Mouse (Mus musculus): ENCODE results near the gene Tigar.

DNA sequence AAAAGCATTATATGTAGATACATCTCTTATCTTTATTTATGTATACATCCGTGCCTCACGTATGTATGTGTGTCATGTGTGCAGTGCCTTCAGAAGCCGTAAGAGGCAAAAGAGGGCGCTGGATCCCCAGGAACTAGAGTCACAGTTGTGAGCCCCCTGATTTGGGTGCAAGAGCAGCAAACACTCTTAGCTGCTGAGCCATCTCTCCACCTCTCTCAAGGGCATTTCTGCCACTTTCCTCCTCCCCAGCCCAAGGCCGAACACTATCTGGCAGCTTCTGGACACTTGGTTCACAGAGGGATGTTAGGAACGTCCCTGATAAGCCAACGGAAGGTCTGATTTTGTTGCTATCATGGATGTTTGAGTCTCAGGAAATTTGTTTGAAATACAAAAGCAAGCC is 14.1 kb upstream of the Tigar start:
- no peak for TF ChIP-seq CTCF (conservative IDR thresholded peaks at IDR 0.05; ENCODE audit: insufficient read depth, insufficient read length, low read depth, low read length)
- no peak for TF ChIP-seq POLR2A (IDR thresholded peaks at IDR 0.05; ENCODE audit: low read depth, low read length)
